Mouse (Mus musculus) T-helper 1 cell (primary cell): Measurements from ENCODE around the gene Ankrd2.
"Not testable (repeated sequence)": the region's sequence is repeated elsewhere in the genome, so short reads cannot be mapped to it uniquely, and the experiment has no call there.

Experiments used
- in situ Hi-C: fragments of 300-600 bp; cut with MboI, MseI; formaldehyde crosslinking; loops from one replicate; pipeline ENCODE4 v1.15.1; 2025; ENCODE audit warnings: high pct_unique_total_duplicates

Ankrd2 gene

DNA sequence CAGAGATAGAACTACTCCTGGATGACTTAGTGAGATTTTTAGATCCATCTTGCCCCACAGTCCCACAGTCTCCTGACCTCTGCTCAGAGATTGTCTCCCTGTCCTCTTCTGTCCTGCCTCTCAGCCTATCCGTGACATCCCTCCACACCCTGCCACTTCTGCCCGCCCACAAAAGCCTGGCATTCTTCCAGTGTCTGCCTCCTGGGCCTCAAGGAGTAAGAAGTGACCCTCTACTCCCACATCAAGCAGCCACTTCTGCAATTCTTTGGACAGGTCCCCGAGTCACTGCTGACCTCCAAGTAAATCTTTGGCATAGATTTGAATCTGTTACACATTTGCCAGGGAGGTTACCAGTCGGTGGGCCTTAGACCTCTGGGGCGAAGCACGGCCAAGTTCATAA, 18.5 kb downstream of the Ankrd2 start:
- in situ Hi-C loops, result no loop called here

DNA sequence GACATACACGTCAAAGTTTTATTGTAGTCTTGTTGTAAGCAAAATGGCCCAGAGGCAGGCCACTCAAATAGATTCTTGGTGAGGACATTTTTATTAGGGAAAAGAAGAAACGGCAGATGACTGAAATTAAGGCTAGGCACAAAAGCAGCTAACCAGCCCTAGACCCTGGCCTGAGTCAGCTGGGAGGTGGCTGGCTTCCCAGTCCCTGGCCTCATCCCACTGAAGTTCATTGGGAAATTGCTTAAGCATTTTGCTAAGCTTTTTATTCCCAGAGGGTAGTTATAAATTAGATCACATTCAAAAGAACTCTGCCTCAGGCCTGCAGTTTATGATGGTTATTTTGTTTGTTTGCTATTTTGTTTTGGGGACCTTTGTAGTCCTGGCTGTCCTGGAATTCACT, 20.1 kb downstream of the Ankrd2 start:
- in situ Hi-C loops, result no loop called here

DNA sequence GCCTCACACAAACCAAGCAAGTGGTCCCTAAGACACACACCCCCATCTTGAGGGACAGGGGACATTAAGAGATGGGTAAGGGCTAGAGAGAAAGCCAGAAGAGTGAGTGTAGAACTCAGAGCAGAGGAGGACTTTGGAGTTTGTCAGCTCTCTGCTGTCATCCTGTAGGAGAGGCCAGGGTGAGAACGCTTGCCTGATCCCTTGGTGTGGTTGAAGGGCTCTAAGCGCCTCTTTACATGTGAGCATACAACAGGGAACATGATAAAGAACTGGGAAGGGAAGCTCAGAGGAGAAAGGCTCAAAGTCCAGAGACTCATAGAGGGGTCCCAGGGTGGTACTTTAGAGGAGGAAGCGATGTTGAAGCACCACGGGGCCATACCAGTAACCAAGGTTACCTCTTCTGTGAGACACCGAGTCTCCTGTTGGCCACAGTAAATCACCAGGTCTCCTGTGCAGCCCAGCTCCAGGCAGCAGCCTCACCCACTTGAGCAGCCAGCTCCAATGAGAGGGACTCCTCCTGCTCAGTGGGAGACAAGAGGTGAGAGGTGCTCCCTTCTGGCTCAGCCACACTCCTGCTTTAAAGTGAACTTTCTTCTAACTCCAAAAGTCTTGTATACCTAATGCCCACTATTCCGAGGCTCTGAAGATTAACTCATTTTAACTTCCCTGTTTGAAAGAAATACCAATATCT, 21.1 kb downstream of the Ankrd2 start:
- in situ Hi-C loops, result no loop called here

DNA sequence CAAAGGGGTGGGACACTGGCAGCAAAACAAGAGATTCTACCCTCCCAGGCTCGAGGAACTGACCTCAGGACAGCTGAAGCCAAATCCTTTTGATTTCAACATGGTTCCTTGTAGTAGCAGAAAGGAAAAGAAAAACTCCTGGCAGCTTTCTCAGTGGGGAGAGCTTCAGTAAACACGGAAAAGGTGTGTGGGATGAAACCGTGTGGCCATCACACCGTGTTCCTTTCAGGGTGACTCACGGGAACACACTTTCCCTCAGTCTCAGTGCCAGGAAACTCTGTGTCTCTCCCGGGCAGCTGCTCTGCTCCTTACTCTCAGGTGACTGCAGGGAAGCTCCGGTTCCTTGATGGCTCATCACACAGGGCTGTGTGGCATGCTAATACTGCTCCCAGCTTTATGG, 22.6 kb downstream of the Ankrd2 start:
- in situ Hi-C loops, result no loop called here

DNA sequence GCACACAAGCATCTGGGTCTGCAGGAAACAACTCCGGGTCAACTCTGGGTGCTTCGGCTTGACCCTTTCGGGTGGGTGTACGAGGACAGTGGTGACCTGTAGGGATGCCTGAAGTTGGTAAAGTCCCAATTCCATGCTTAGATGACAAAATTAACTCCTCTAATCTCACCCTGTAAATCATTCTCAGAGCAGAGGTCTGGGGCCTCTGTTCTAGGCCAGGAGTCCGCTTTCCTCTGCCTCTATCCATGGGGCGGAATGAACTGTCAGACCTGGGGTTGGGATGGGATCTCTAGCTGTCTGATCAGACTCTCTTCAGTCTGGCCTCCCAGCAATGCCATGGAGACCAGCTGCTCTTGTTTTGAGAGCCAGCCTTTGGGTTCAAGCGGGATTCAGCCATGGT, 25.6 kb downstream of the Ankrd2 start:
- in situ Hi-C loops, result no loop called here

DNA sequence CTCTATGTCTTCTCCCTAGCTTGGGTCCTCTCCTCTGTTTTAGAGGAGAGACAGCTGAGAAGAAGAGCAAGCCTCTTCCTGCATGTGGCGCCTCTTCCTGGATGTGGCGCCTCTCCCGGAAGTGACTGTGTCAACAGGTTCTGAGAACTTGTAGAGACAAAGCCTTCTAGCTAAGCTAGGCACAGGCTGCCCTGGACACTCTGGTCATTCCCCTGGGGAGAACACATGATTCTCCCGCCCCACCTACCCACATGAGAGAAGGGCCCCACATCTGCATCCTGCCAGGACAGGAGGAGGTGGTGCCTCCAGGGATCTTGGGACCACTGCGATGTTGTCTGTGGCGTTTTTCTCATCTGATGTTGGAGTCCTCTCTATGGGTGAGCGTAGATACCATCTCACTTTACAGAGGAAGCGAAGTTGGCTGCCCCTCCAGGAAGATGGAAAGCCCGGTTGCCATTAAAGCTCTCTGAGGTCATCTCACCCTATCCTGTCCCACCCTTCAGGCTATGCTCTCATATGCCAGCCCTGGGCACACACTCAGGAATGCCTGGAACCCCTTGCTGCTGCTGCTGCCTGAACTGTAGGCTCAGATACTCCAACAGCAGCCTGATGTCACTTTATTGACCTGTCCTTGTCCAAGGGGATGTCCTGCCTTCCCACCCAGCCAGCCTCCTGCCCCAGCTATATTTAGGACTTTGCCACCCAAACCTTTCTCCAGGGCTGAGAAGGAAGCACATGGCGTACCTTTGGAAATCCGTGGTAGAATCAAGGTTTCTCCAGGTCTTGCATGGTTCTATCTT, 32.8 kb downstream of the Ankrd2 start:
- in situ Hi-C loops, result no loop called here

DNA sequence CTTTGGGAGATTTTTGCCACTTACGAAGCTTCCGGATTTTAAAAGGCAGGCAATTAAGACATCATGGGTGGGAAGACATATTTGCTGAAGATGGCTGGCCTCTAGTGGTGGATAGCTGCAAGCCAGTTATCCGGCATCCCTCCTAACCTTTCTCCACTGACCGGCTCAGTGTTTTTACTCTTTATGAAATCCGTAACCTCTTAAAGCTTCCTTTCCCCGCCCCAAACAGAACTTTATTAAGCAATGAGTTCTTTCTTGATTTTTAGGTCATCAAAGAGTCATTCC, 33.4 kb downstream of the Ankrd2 start:
- in situ Hi-C loops, result no loop called here

DNA sequence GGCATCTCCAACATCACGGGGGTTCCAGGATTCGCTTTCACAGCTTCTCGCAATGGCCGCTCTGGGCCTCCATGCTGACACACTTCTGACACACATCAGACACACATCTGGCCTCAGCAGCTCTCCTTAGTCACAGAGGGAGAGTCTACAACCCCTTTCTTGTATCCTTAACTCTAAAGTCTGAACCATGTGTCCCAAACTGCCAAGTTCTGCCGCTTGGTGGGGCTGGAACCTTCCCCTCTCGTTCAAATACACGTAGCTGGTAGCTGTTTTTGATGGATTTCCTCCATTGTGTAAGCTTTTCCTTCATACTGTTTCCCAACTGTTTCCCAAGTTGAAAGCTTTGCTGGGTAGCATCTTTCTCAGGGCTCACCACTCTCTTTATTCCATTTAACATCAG, 35.4 kb downstream of the Ankrd2 start:
- in situ Hi-C loops, result loop anchor here (10.0 kb wide), 1 partner anchor 1614 kb away; the partner anchor contains the start of gene Entpd7

DNA sequence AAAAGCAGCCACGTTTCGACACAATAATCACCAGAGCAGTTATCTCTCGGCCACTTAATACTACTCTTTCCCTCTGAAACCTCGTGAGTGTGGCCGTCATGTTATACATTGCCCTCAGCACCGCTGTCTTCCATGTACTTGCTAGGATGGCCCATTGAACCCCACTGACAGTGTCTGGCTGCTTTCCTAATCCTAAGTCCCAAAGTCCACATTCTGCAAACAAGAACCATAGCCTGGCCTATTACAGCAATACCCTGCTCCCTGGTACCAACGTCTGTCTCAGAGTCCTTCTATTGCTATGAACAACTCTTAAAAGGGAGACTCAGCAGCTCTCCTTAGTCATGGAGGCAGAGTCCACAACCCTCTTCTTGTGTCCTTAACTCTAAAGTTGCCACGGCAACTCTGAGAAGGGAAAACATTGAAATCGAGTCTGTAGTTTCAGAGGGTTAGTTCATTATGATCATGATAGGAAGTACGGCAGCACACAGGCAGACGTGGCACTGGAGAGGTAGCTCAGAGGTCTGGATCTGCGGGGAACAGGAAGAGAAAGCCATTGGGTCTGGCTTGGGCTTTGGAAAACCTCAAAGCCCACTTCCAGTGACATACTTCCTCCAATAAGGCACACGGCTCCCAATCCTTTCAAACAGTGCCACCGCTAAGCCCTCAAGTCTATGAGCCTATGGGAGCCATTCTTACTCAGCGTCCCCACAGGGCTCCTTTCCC, 36.2 kb downstream of the Ankrd2 start:
- in situ Hi-C loops, result loop anchor here (10.0 kb wide), 1 partner anchor 1613 kb away; the partner anchor contains the start of gene Entpd7

DNA sequence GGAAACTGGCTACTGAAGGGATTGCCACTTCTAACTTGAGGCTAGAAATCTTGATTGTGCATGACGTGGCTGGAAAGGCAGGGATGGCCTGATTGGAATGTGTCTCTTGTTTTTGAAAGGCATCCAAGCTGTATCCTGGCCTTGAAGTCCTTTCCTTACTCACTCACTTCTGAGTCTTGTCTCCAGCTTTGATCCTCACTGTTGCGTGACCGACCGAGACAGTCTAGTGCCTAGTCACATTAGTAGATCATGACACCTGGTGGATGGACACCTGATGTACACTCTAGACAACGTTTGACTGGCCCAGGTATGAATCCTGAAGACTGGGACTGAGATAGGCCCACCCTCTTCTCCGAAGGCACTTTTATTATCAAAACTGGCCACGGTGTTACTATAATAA, 37.0 kb downstream of the Ankrd2 start:
- in situ Hi-C loops, result loop anchor here (10.0 kb wide), 1 partner anchor 1612 kb away; the partner anchor contains the start of gene Entpd7

DNA sequence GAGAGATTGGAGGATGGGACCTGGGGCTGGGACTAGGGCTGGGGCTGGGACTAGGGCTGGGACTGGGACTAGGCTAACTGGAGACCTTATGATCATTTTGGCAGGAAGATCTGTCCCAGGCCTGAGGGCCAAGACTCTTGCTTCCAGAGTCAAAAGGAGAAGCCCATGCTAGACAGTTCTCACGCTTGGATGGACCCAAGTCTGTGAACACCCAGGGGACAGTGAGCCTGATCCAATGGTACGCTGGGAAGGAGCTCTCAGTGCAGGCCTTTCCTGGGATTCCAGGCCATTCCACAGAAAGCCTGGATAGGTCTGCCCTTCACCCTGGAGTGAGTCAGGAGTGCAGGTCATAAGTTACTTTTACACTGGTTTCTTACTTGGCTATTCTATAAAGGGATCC, 39.3 kb downstream of the Ankrd2 start:
- in situ Hi-C loops, result loop anchor here (10.0 kb wide), 1 partner anchor 1610 kb away; the partner anchor contains the start of gene Entpd7

DNA sequence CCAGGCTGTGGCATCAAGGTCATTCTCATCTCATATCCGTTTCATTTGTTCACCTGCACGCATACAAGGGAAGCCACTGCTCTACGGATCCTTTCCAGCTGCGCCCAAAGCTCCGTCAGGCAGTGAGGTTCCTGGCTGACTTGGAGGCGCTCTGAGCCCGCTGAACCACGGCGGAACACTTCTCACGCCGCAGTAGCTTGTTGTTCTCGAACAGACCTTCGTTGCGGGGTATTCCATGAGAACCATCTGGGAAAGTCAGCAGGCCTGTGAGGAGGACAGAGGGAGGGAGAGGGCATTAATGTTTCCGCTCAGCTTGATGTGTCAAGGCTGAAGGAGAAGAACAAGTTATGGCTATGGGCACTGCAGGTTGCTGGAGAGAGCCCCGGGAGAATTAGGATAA, 40.2 kb downstream of the Ankrd2 start:
- in situ Hi-C loops, result loop anchor here (10.0 kb wide), 1 partner anchor 1609 kb away; the partner anchor contains the start of gene Entpd7

DNA sequence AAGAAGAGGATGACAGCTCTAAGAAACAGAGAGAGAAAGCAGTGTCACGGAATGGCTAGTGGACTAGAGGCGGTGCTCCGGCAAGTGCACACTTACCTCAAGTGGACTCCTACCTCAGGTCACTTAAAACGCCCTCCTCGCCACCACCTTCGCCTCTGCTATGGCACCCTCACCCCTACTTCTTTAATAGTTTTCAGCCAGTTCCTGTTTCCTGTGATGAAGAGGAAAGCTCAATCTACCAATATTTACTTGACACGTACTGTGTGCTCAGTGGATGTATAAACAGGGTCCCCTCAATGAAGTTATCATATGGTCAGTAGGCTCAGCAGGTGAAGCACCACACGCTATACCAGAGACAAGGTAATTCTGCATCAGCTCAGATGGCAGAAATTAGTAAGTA, 42.8 kb downstream of the Ankrd2 start:
- in situ Hi-C loops, result loop anchor here (10.0 kb wide), 1 partner anchor 1606 kb away; the partner anchor contains the start of gene Entpd7

DNA sequence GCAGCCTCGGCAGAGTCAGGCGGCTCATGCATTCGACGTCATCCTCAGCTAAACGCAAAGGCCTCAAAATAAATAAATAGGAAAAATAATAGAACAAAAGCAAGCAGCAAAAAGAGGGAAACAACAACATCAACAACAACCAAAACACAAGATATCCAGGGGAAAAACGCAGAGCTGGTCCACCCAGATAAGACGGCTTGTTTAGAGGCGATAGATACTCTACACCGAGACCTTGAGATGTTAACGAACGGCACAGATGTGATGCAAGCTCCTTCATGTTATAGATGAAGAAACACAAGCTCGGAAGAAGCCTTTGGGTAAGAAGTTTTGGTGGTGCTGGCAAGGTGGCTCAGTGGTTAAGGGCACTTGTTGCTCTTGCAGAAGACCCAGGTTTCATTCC, 43.2 kb downstream of the Ankrd2 start:
- in situ Hi-C loops, result loop anchor here (10.0 kb wide), 1 partner anchor 1606 kb away; the partner anchor contains the start of gene Entpd7

DNA sequence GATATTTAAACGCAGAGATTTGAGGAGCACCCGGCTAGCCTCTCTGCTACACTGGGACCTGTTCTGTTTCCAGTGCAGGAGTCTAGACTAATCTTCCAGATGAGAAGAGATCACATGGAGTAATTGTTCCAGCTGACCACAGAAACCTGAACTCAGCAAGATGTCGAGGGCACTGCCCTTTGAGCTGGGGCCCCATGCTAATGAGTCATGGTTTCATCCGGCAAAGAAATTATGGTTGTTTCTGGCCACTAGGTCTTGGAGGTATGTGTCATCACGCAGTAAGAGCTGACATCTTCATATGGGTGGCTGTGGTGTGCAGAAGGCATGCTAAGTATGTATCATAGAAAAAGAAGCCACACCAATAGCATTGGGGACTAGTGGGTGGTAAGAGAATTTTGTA, 44.1 kb downstream of the Ankrd2 start:
- in situ Hi-C loops, result loop anchor here (10.0 kb wide), 1 partner anchor 1605 kb away; the partner anchor contains the start of gene Entpd7

DNA sequence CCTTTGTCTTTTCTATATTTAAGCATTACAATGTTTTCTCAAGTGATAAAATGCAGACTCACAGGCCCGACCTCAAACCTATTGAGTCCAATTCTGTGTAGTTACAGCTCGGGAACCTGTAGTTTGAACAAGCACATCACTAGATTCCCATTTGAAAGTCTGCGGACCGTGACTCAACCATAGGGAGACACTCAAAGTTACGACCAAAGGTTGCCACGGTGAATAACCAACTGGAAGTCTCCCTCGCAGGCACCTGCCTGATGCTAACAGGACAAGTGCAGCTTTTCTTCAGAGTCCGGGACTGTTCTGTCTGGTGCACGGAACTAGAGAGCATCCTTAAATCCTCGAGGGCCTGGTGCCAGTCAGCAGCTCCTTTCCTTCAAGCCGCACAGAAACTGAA, 44.7 kb downstream of the Ankrd2 start:
- in situ Hi-C loops, result no loop called here

DNA sequence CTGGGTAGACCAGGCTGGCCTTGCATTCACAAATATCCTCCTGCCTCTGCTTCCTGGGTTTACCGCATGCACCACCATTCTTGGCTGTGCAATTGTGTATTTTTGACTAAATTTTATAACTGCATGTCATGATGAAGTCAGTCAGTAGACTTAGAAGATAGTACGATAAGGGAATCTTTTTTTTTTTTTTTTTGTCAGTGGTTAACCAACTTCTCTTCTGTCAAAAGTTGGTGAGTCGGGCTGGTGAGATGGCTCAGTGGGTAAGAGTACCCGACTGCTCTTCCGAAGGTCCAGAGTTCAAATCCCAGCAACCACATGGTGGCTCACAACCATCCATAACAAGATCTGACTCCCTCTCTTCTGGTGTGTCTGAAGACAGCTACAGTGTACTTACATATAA, 45.8 kb downstream of the Ankrd2 start:
- in situ Hi-C loops, result not testable (repeated sequence)

DNA sequence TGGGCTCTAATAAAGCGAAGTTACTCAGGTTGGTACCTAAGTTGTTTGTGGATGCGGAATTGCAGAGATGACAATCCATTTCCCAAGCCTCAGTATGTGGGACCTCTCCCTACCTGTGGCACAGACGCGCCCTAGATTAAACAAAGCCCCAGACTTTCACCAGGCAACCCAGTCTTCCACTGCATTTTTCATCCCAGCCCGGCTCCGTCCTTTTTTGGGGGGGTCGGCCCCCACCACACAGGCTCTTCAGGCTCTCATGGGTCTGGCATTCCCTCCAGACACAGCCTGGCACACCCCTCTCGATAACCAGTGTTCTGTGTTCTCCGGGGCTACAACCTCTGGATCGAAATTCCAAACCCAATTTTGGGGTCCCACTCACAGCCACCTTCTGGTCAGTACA, 49.9 kb downstream of the Ankrd2 start:
- in situ Hi-C loops, result loop anchor here (5.0 kb wide), 1 partner anchor 62 kb away; the partner anchor contains the start of gene Marveld1

DNA sequence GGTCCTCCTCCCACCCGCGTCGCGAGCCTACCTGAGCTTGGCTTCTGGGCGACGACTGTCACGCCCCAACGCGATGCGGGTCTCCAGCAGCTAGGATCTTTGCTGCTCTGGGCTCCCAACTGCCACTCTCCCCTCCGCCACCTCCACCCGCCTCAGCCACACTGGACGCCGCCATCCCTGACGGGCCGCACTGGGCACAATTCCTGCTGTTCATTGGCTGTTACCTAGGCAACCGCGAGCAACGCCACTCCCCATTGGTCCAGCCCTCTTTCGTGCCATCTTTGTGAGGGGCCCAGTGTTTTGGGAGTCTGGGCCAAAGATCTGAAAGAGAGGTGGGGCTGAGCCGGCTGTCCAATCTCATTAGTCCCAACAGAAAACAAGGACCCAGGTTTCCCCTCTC, 50.4 kb downstream of the Ankrd2 start, which contains the start of gene Morn4:
Gene Morn4, minus strand, starts transcription at position 192 of the 400 bp plus-strand sequence.
- in situ Hi-C loops, result loop anchor here (5.0 kb wide), 1 partner anchor 61 kb away; the partner anchor contains the start of gene Marveld1

DNA sequence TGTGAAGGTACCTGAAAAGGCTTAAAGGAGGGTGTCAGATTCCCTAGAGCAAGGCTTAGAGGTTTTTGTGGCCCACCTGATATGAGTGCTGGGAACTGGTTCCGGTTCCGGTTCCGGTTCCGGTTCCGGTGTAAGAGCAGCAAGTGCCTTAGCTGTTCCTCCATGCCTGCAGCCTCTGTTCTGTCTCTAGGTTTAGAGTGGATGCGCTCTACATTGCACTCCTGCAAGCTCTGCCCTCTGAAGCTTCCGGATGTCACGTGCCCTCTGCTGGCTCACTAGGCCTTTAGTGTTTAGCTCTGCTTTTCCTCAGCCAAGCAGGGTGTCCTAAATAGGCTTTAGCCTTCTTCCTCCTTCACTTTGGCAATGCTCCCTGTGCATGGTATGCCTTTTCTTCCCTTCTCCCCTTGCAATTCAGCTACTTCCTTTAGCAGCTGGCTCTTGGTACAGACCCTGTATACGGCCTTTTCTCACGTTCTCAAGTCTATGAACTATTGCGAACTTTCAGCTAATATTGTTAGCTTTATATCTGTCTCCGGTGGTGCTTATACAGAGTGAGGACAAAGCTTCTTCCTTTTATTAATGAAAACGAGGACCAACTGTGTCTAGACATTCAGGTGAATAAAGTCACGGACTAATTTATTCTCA, 53.4 kb downstream of the Ankrd2 start:
- in situ Hi-C loops, result loop anchor here (5.0 kb wide), 1 partner anchor 58 kb away; the partner anchor contains the start of gene Marveld1
